Mouse (Mus musculus) urinary bladder, adult 2 months (tissue): Measurements from ENCODE around the gene Tomm20l. TPM values are rescaled to one million over a fixed set of nuclear protein-coding genes. Genes with fewer than 3 reads are reported as not detected.

Source experiments
- DNase-seq: peaks from one replicate; pipeline ENCODE4 v3.0.0; 2022; ENCODE audit warnings: low spot score
- polyA plus RNA-seq: library from polyadenylated mRNA; depleted of rRNA; stranded (reverse); fragments of >200 nt; gene quantifications from 2 replicates; pipeline ENCODE4 v1.2.3, GENCODE M21; 2012; rRNA removed

Gene Tomm20l
- polyA plus RNA-seq, 1 experiment, result not detected

GRCm38 (mm10) chr12:71154979-71155378, 43.8 kb downstream of the Tomm20l start:
- DNase-seq, result no peak

- DNase-seq, result no peak
Measured at GRCm38 (mm10) chr12:71157974-71158373, 46.7 kb downstream of the Tomm20l start.

GRCm38 (mm10) chr12:71164410-71164809, 53.2 kb downstream of the Tomm20l start:
- no peak for DNase-seq

GRCm38 (mm10) chr12:71169911-71170310, 58.7 kb downstream of the Tomm20l start:
- DNase-seq, result no peak

Other genes with a start within 250 kb of the Tomm20l start
- 88.2 and 95.6 TPM in 2 replicates for gene Actr10, start 173.6 kb upstream of the Tomm20l start, polyA plus RNA-seq
- gene Psma3, start 136.8 kb upstream of the Tomm20l start, polyA plus RNA-seq, result 240 and 288 TPM in 2 replicates
- 12.9 and 17.4 TPM in 2 replicates for gene Arid4a, start 95.4 kb upstream of the Tomm20l start, polyA plus RNA-seq
- gene Timm9, start 25.3 kb downstream of the Tomm20l start, polyA plus RNA-seq, result 29.6 and 35.3 TPM in 2 replicates
- 4.7 and 5.1 TPM in 2 replicates for gene 2700049A03Rik, start 25.4 kb downstream of the Tomm20l start, polyA plus RNA-seq
- 15.3 and 19.0 TPM in 2 replicates for gene Dact1, start 198.5 kb downstream of the Tomm20l start, polyA plus RNA-seq